12 mouse cellular contexts compared by ENCODE assay signal in the genomic region with DNA sequence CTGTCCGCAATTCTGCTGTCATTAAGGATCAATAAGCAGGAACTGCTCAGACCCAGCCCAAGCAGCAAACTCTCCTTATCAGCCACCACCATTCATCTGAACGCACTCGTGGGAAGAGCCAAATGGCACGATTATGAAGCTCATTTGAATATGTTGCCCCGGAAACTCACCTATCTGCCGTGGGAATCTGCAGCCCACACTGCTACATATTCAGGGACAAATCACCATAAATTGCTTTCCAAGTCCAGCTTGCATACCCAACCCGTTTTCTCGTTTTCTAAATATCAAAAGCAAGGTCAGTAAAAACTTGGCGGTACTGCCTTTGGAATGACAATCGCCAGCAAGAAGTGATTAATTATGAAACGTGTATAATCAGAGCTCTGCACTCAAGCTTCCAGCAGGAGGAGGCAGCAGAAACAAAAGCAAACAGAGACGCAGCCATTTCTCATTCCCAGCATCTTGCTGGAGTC.
DNase-seq lines count a peak whose midpoint lies in the region; ATAC-seq lines count a peak whose summit lies in the region.
"Had no signal": no experiment of that assay in that cellular context is flagged by ENCODE, and none has a peak within 500 bp of the region (broad histone marks: within the 10 kb centered on the region; RNA-seq: fewer than 3 reads in every experiment).

No protein-coding gene starts in this region.

- H3K9me3 ChIP-seq in liver, embryonic 16.5 days (replicated peaks; ENCODE audit: control insufficient read depth, low read length), result no peaks in the 10 kb centered on the region
- H3K9me3 ChIP-seq in stomach, embryonic 16.5 days (replicated peaks; ENCODE audit: control insufficient read depth, low read length), result no peaks in the 10 kb centered on the region

- no peak overlapping the region; the same call in 1 of the 2 replicates for H3K4me2 ChIP-seq in liver, embryonic 16.5 days (ENCODE audit: low read depth, low read length)
- H3K4me2 ChIP-seq in stomach, embryonic 16.5 days (ENCODE audit: low read depth, low read length), result peak overlapping the region; percentile 21; the same call in 1 of the 2 replicates

- H3K4me3 ChIP-seq in liver, embryonic 16.5 days (ENCODE audit: low read depth, low read length), result no peak overlapping the region
- H3K4me3 ChIP-seq in stomach, embryonic 16.5 days (replicated peaks; ENCODE audit: low read length), result no peak overlapping the region
- H3K4me3 ChIP-seq: gastrocnemius, adult 2 months had no signal

- H3K4me1 ChIP-seq in liver, embryonic 16.5 days (ENCODE audit: control insufficient read depth, low read depth, low read length), result peaks cover 11% of the 10 kb centered on the region
- H3K4me1 ChIP-seq in stomach, embryonic 16.5 days (ENCODE audit: control insufficient read depth, insufficient read depth, low read length), result peaks cover 8% of the 10 kb centered on the region

- H3K27ac ChIP-seq in liver, embryonic 16.5 days (ENCODE audit: low read length), result no peak overlapping the region
- H3K27ac ChIP-seq in stomach, embryonic 16.5 days (ENCODE audit: low read length), result no peak overlapping the region
- H3K27ac ChIP-seq: gastrocnemius, adult 2 months had no signal

- 21% methylated on average over 12 of the region's 12 CpGs for WGBS in liver, embryonic 16.5 days (ENCODE audit: insufficient replicate concordance)
- 26% methylated on average over 12 of the region's 12 CpGs for WGBS in stomach, embryonic 16.5 days

- DNase-seq in embryo, embryonic 10 days (ENCODE audit: low spot score), result peak; percentile 34
- DNase-seq in embryo, embryonic 11 days, result no peak
- DNase-seq in retina, postnatal 1 day, result peak; percentile 58
- no peak for DNase-seq in retina, embryonic 14.5 days (ENCODE audit: low spot score)
- DNase-seq in ovary, postnatal 10 days (ENCODE audit: low spot score), result no peak
- DNase-seq in spleen, adult 18-20 months, result no peak
- DNase-seq: cerebellum, postnatal 36 days; gastrocnemius, adult 2 months; kidney, adult 8-10 months; lung, adult 18-20 months had no signal

- peak; percentile 48 for ATAC-seq in liver, embryonic 16.5 days (ENCODE audit: low read depth)
- no peak for ATAC-seq in stomach, embryonic 16.5 days (ENCODE audit: insufficient read depth, low FRiP score)

- no peaks in the 10 kb centered on the region for H3K36me3 ChIP-seq in liver, embryonic 16.5 days (ENCODE audit: control insufficient read depth, insufficient read depth)
- no peaks in the 10 kb centered on the region for H3K36me3 ChIP-seq in stomach, embryonic 16.5 days (ENCODE audit: control insufficient read depth, insufficient read depth, low read length)

- no peak overlapping the region for H3K9ac ChIP-seq in liver, embryonic 16.5 days (ENCODE audit: low read depth, low read length)
- H3K9ac ChIP-seq in stomach, embryonic 16.5 days (ENCODE audit: low read length), result no peak overlapping the region

- H3K27me3 ChIP-seq in liver, embryonic 16.5 days (ENCODE audit: control insufficient read depth, insufficient read depth, low read depth, low read length), result no peaks in the 10 kb centered on the region
- H3K27me3 ChIP-seq in stomach, embryonic 16.5 days (ENCODE audit: control insufficient read depth, insufficient read depth, low read length), result no peaks in the 10 kb centered on the region

Comparison
In these comparisons a context has a peak if more than half of its experiments do, and no peak if none do; other contexts are left out.
1. DNase-seq: peak in embryo, embryonic 10 days (single experiment) and retina, postnatal 1 day (single experiment); none in embryo, embryonic 11 days (single experiment), retina, embryonic 14.5 days (single experiment), ovary, postnatal 10 days (single experiment) and spleen, adult 18-20 months (0 of 2).